Mouse (Mus musculus): ENCODE measurements at regions not wholly inside any gene's neighbourhood (a gene's known extent, or its start where the extent isn't known, plus 50 kb on each side); places are given as distances from the start of the nearest gene placed in this dataset.

- no peak for DNase-seq
Measured at GRCm38 (mm10) chr16:70952937-70953336, 639.2 kb downstream of the Gbe1 start.
